Mouse (Mus musculus): ENCODE results near the gene Coro2a. TPM values are rescaled to one million over a fixed set of nuclear protein-coding genes. Genes with fewer than 3 reads are reported as not detected.

The Coro2a gene
- polyA plus RNA-seq, 1 experiment from 2014 or later, result 0.87 TPM

DNA sequence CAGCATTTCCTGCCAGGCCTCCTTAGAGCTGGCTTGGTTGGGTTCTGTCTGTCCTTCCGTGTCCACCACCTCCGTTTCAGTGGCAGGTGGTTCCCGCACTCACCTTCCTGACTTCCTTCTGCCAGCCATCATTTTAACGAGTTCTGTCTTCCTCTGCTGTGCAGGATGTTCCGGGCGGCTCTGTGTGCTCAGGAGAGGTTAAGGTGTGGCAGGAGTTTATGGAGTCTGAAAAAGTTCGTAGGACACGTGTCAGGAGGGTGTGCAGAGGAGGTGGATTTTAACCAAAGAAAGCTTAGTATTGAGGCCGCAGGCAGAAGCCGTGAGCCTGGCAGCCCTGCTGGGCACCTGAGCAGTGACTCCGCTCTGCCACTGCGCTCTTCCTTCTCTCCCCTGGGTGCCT lies 106.5 kb downstream of the Coro2a start:
- H3K36me3 ChIP-seq, result peaks cover 31% of the 10 kb centered on the region

GRCm38 (mm10) chr4:46493071-46493470 lies 108.9 kb downstream of the Coro2a start:
- Histone ChIP-seq H3K27ac (no peak overlapping the region), H3K9ac (no peak overlapping the region), H3K27me3 (no peaks in the 10 kb centered on the region), H3K36me3 (peaks cover 18% of the 10 kb centered on the region), H3K4me3 (no peak overlapping the region), H3K4me1 (replicated peaks) (peaks cover 5% of the 10 kb centered on the region; the same call in 1 of the 2 replicates), H3K9me3 (replicated peaks) (no peaks in the 10 kb centered on the region), H3K4me2 (no peak overlapping the region)
- ATAC-seq (replicated peaks; ENCODE audit: insufficient number of reproducible peaks, insufficient read depth, low FRiP score, low read depth), result no peak
- WGBS, result 95% methylated on average over 6 of the region's 6 CpGs

More for the DNA sequence above, 106.5 kb downstream of the Coro2a start:
- WGBS, result 89% methylated on average over 12 of the region's 12 CpGs
- no peaks in the 10 kb centered on the region for H3K27me3 ChIP-seq
- H3K27ac ChIP-seq, result no peak overlapping the region
- H3K4me2 ChIP-seq, result no peak overlapping the region
- no peak overlapping the region for H3K9ac ChIP-seq
- ATAC-seq (replicated peaks; ENCODE audit: insufficient number of reproducible peaks, insufficient read depth, low FRiP score, low read depth), result no peak
- H3K9me3 ChIP-seq (replicated peaks), result no peaks in the 10 kb centered on the region
- no peak overlapping the region for H3K4me3 ChIP-seq
- no peaks in the 10 kb centered on the region for H3K4me1 ChIP-seq (replicated peaks)

DNA sequence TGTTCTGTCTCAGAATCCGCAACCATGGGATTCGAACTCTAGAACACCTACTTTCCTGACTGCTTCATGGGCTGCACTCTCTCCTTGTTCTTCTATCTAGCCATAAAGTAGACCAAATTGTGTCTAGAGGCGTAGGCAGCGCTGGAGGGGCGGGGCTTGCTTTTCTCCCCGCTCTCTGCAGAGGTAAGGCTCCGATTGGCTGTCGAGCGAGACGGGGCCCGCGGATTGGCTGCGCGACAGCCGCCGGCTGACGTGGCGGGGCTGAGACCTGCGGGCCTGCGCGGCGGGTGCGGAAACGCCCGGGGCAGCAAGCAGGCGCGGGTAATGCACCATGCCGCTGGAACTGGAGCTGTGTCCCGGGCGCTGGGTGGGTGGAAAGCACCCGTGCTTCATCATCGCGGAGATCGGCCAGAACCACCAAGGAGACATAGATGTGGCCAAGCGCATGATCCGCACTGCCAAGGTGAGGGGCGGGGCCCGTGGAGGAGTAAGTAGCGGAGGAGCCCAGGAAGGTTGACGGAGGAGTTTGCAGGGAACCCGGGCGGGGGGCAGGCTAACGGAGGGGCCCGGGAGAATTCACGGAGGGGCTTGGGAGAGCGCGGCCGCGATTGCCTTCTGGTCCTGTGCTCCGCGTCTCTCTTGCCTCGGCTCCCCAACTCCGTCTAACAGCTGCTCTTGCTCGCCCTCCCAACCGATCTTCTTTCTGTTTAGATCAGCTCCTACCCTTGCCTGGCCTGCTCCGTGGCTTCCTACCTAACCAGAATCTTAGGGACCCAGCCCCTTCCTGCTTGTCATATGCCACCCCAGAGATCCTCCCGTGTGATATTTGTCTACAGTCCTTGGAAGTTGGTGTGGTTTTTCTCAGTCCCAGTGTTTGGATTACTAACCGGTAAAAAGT lies 112.7 kb downstream of the Coro2a start, which contains the start of gene Nans:
TSS of gene Nans (plus strand) at position 221 of the 898 bp plus-strand sequence.
- ATAC-seq (replicated peaks; ENCODE audit: insufficient number of reproducible peaks, insufficient read depth, low FRiP score, low read depth), result peak; percentile 97
- WGBS, result under 1% methylated on average over 58 of the region's 58 CpGs
- peak within 1 kb of the TSS; percentile 85 for H3K9ac ChIP-seq

GRCm38 (mm10) chr4:46487348-46487747 lies 114.7 kb downstream of the Coro2a start:
- no peak for ATAC-seq (replicated peaks; ENCODE audit: insufficient number of reproducible peaks, insufficient read depth, low FRiP score, low read depth)
- Histone ChIP-seq H3K4me3 (no peak overlapping the region), H3K27me3 (no peaks in the 10 kb centered on the region), H3K4me1 (replicated peaks) (peaks cover 16% of the 10 kb centered on the region), H3K9ac (no peak overlapping the region), H3K4me2 (no peak overlapping the region), H3K36me3 (no peaks in the 10 kb centered on the region), H3K27ac (no peak overlapping the region), H3K9me3 (replicated peaks) (no peaks in the 10 kb centered on the region)
- 79% methylated on average over 5 of the region's 5 CpGs for WGBS

More for the DNA sequence above, 112.7 kb downstream of the Coro2a start, which contains the start of gene Nans:
- H3K4me3 ChIP-seq, result peak within 1 kb of the TSS; percentile 87
- H3K27me3 ChIP-seq, result no peaks in the 10 kb centered on the region
- H3K4me2 ChIP-seq, result peak within 1 kb of the TSS; percentile 67
- H3K36me3 ChIP-seq, result peaks cover 17% of the 10 kb centered on the region
- H3K4me1 ChIP-seq (replicated peaks), result peaks cover 16% of the 10 kb centered on the region
- H3K9me3 ChIP-seq (replicated peaks), result no peaks in the 10 kb centered on the region
- peak within 1 kb of the TSS; percentile 74 for H3K27ac ChIP-seq

Other genes with a start within 250 kb of the Coro2a start
- gene Trmo, start 212.8 kb downstream of the Coro2a start, polyA plus RNA-seq (2015; fragmentation: Nextera tagmentation; extraction: Ambion mirVana), result 7.8 and 8.7 TPM in 2 replicates
- 1.1 and 3.5 TPM in 2 replicates for gene Hemgn, start 188.7 kb downstream of the Coro2a start, polyA plus RNA-seq (2015; fragmentation: Nextera tagmentation; extraction: Ambion mirVana)
- 140 and 162 TPM in 2 replicates for gene Anp32b, start 151.3 kb downstream of the Coro2a start, polyA plus RNA-seq (2015; fragmentation: Nextera tagmentation; extraction: Ambion mirVana)
- 48.0 and 63.1 TPM in 2 replicates for gene Nans, start 113.0 kb downstream of the Coro2a start, polyA plus RNA-seq (2015; fragmentation: Nextera tagmentation; extraction: Ambion mirVana)
- 1.7 and 3.7 TPM in 2 replicates for gene Trim14, start 66.1 kb downstream of the Coro2a start, polyA plus RNA-seq (2015; fragmentation: Nextera tagmentation; extraction: Ambion mirVana)
- gene Tbc1d2, start 48.0 kb upstream of the Coro2a start, polyA plus RNA-seq (2015; fragmentation: Nextera tagmentation; extraction: Ambion mirVana), result 0.55 and 1.1 TPM in 2 replicates